Mouse (Mus musculus): Measurements from ENCODE around the gene Olfr598. TPM values are rescaled to one million over a fixed set of nuclear protein-coding genes. Genes with fewer than 3 reads are reported as not detected.

Olfr598 gene
- polyA plus RNA-seq (2012), result not detected in 2 replicates

DNA sequence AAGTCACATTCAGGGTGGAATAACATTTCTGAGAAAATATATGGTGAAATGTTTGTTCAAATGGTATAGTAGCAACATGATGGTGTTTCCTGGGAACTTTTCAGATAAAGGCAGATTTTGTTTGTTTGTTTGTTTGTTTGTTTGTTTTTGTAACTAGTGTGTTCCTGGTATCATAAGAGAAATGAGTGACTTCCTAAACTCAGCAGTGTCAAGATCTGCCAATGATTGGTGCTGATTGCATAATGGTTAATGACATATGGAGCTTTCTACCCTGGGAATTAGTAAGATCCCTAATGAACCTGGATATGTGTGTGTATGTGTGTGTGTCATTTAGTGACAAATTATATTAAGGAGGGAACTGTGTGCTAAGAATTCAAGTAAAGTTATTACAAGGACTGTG, at the start of gene Olfr598:
Gene Olfr598, plus strand, starts transcription at position 301 of the 400 bp plus-strand sequence.

DNA sequence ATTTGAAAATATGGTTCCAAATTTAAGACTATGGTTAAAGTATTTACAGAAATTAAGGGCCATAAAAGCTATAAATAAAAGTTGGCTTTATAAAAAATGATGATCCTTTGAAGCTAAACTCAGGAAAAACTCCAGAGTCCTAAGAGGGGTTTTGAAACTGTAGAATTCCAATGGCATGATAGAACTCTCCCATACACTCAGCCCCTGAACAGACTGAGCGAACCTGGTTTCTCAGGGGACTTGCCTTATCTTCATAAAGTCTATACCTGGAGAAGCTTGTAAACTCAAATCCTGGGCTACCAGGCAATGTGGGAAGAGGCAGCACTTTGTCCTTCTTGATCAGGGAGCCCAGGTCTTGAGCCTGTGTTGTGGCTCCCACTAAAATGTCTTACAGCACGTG, 18.0 kb upstream of the Olfr598 start, which contains the start of gene Olfr596:
Gene Olfr596, plus strand, starts transcription at position 301 of the 400 bp plus-strand sequence.

DNA sequence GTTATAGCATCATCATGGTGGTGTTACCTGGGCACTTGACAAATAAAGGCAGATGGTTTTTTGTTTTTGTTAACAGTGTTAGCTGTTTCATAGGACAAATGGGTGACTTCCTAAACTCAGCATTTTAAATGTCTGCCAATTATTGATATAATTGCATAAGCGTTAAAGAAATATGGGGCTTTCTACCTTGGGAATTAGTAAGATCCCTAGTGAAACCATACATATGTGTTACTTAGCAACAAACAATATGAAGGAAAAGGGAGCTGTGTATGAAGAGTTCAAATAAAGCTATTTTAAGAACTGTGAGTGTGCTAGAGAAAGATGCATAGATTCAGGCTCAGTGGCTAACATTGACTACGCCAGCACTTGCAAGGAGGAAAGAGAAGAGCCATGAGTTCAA, 7.4 kb upstream of the Olfr598 start, which contains the start of gene Olfr597:
Gene Olfr597, plus strand, starts transcription at position 301 of the 400 bp plus-strand sequence.

DNA sequence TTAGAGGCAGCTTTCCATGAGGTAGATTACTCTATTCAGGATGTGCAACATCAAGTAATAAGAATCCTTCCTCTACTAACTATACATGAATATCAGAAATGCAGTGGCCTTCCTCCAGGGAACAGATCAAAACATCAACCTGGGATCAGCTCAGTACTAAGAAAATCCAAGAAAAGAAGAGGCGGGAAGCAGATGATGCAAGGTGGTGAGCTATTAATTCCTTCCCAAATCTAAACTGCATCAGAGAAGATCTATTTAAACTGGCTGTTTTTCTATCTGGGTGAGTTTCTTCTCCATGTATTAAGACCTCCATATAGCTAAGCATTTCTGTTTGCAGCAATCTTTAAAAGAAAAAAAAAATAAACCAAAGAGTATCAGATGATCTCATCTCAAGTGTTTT, 12.2 kb downstream of the Olfr598 start, which contains the start of gene Olfr599:
Gene Olfr599, plus strand, starts transcription at position 301 of the 400 bp plus-strand sequence.

DNA sequence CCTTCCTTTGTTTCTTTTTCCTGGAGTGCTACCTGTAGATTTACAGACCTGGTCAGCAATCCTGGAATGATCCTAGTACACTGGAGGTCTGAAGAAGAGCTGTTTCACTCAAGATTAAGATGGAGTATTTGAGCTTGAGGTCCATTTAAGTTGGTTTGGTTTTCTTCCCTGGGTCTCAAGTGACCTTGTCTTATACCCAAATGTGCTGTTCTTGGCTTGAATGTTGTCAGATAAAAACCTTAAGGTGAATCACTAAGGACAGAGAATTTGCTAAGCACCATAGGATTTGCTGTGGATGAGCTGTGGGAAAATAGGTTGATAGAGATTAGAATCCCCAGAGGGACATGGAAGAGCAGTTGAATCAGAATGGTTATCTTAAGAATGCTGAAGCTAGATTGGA, 26.2 kb downstream of the Olfr598 start, which contains the start of gene Olfr600:
Gene Olfr600, minus strand, starts transcription at position 101 of the 400 bp plus-strand sequence.

DNA sequence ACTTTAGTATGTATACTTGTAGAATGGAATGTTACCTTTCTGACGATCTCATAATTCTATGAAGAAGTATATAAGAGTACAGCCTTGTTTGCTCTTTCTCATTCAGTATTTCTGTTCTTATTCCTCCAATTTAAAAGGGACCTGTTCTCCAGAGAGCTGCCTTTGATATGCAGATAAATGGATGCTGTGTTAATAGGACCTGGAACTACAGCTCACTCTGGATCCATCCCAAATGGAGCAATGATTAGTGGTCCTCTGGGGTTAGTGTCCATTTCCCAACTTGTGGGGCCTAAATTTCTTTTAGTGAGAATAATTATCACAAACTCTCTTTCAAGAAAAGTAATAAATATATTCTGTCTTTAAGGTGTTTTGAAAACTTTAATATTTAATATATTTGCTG, 39.2 kb downstream of the Olfr598 start, which contains the start of gene Olfr601:
Gene Olfr601, minus strand, starts transcription at position 101 of the 400 bp plus-strand sequence.

Other genes with a start within 250 kb of the Olfr598 start
- not detected in 2 replicates for gene Olfr584, start 241.7 kb upstream of the Olfr598 start, polyA plus RNA-seq (2012)
- gene Olfr585, start 225.8 kb upstream of the Olfr598 start, polyA plus RNA-seq (2012), result not detected in 2 replicates
- gene Olfr586, start 197.9 kb upstream of the Olfr598 start, polyA plus RNA-seq (2012), result not detected in 2 replicates
- gene Olfr588-ps1, start 182.7 kb upstream of the Olfr598 start, polyA plus RNA-seq (2012), result not detected in 2 replicates
- not detected in 2 replicates for gene Olfr589, start 167.2 kb upstream of the Olfr598 start, polyA plus RNA-seq (2012)
- gene Olfr591, start 145.2 kb upstream of the Olfr598 start, polyA plus RNA-seq (2012), result not detected in 2 replicates
- gene Olfr592, start 138.8 kb upstream of the Olfr598 start, polyA plus RNA-seq (2012), result not detected in 2 replicates
- not detected in 2 replicates for gene Olfr593, start 111.7 kb upstream of the Olfr598 start, polyA plus RNA-seq (2012)
- not detected in 2 replicates for gene Olfr594, start 106.6 kb upstream of the Olfr598 start, polyA plus RNA-seq (2012)
- gene Usp17ld, start 71.1 kb upstream of the Olfr598 start, polyA plus RNA-seq (2012), result not detected in 2 replicates
- gene Olfr596, start 17.9 kb upstream of the Olfr598 start, polyA plus RNA-seq (2012), result not detected in 2 replicates
- gene Olfr597, start 7.3 kb upstream of the Olfr598 start, polyA plus RNA-seq (2012), result not detected in 2 replicates
- gene Olfr599, start 12.3 kb downstream of the Olfr598 start, polyA plus RNA-seq (2012), result not detected in 2 replicates
- not detected in 2 replicates for gene Olfr600, start 26.1 kb downstream of the Olfr598 start, polyA plus RNA-seq (2012)
- gene Olfr601, start 39.1 kb downstream of the Olfr598 start, polyA plus RNA-seq (2012), result not detected in 2 replicates
- not detected in 2 replicates for gene Olfr603, start 62.6 kb downstream of the Olfr598 start, polyA plus RNA-seq (2012)
- gene Usp17lc, start 91.5 kb downstream of the Olfr598 start, polyA plus RNA-seq (2012), result not detected in 2 replicates
- not detected in 2 replicates for gene Olfr605, start 121.9 kb downstream of the Olfr598 start, polyA plus RNA-seq (2012)
- gene Olfr606, start 125.5 kb downstream of the Olfr598 start, polyA plus RNA-seq (2012), result not detected in 2 replicates
- gene Olfr607, start 140.6 kb downstream of the Olfr598 start, polyA plus RNA-seq (2012), result not detected in 2 replicates
- not detected in 2 replicates for gene Olfr608, start 146.3 kb downstream of the Olfr598 start, polyA plus RNA-seq (2012)
- not detected in 2 replicates for gene Olfr609, start 174.5 kb downstream of the Olfr598 start, polyA plus RNA-seq (2012)
- gene Olfr610, start 188.6 kb downstream of the Olfr598 start, polyA plus RNA-seq (2012), result not detected in 2 replicates
- not detected in 2 replicates for gene Olfr611, start 197.3 kb downstream of the Olfr598 start, polyA plus RNA-seq (2012)
- not detected in 2 replicates for gene Olfr612, start 219.1 kb downstream of the Olfr598 start, polyA plus RNA-seq (2012)
- not detected in 2 replicates for gene Olfr613, start 224.5 kb downstream of the Olfr598 start, polyA plus RNA-seq (2012)
- not detected in 2 replicates for gene Olfr615, start 232.5 kb downstream of the Olfr598 start, polyA plus RNA-seq (2012)
- gene Olfr616, start 245.6 kb downstream of the Olfr598 start, polyA plus RNA-seq (2012), result not detected in 2 replicates
- not detected in 2 replicates for gene Olfr617, start 249.5 kb downstream of the Olfr598 start, polyA plus RNA-seq (2012)

Data from megakaryocyte-erythroid progenitor cell, adult 5 weeks (primary cell).